7 mouse cellular contexts compared by ENCODE assay signal in genomic region chr1:165460360-165460800, GRCm38 (mm10). TPM values are rescaled to one million over a fixed set of nuclear protein-coding genes. Genes with fewer than 3 reads are reported as not detected.
DNase-seq lines count a peak whose midpoint lies in the region; ATAC-seq lines count a peak whose summit lies in the region.

TSS of gene Dcaf6 (minus strand) at chr1:165460475.
TSS of gene Mpc2 (plus strand) at chr1:165460637.

- DNase-seq in adrenal gland, postnatal 25 days, result peak; percentile 100
- peak; percentile 100 for DNase-seq in heart, adult 11 months
- peak; percentile 100 for DNase-seq in kidney, adult 18-20 months
- peak; percentile 100 for DNase-seq in limb, embryonic 11.5 days (ENCODE audit: low spot score)
- peak; percentile 99 for DNase-seq in midbrain, embryonic 14.5 days
- DNase-seq in spleen, adult 18-20 months, result peak; percentile 100

- H3K4me3 ChIP-seq in embryonic facial prominence, embryonic 12.5 days, result peak within 1 kb of the TSS; percentile 83
- peak within 1 kb of the TSS; percentile 91 for H3K4me3 ChIP-seq in limb, embryonic 11.5 days (ENCODE audit: low read depth, low read length)
- peak within 1 kb of the TSS; percentile 90 for H3K4me3 ChIP-seq in midbrain, embryonic 14.5 days (replicated peaks; ENCODE audit: low read depth, low read length)

- peaks cover 5% of the 10 kb centered on the region for H3K4me1 ChIP-seq in embryonic facial prominence, embryonic 12.5 days
- H3K4me1 ChIP-seq in limb, embryonic 11.5 days (ENCODE audit: control insufficient read depth, insufficient read depth, low read length), result no peaks in the 10 kb centered on the region; the same call in 1 of the 2 replicates
- peaks cover 11% of the 10 kb centered on the region; the same call in 1 of the 2 replicates for H3K4me1 ChIP-seq in midbrain, embryonic 14.5 days (ENCODE audit: control insufficient read depth, insufficient read depth, low read length)

- peak within 1 kb of the TSS; percentile 74 for H3K4me2 ChIP-seq in embryonic facial prominence, embryonic 12.5 days (replicated peaks)
- peak within 1 kb of the TSS; percentile 86 for H3K4me2 ChIP-seq in limb, embryonic 11.5 days (ENCODE audit: low read depth, severe bottlenecking)
- peak within 1 kb of the TSS; percentile 88 for H3K4me2 ChIP-seq in midbrain, embryonic 14.5 days (ENCODE audit: low read length)

- WGBS in embryonic facial prominence, embryonic 12.5 days, result under 1% methylated on average over 28 of the region's 37 CpGs
- WGBS in limb, embryonic 11.5 days, result 1% methylated on average over 33 of the region's 37 CpGs
- WGBS in midbrain, embryonic 14.5 days, result 1% methylated on average over 35 of the region's 37 CpGs

- peak within 1 kb of the TSS; percentile 93 for H3K27ac ChIP-seq in embryonic facial prominence, embryonic 12.5 days
- peak within 1 kb of the TSS; percentile 76 for H3K27ac ChIP-seq in limb, embryonic 11.5 days (replicated peaks; ENCODE audit: low read depth, low read length)
- H3K27ac ChIP-seq in midbrain, embryonic 14.5 days (replicated peaks; ENCODE audit: low read depth, low read length), result peak within 1 kb of the TSS; percentile 94

- no peaks in the 10 kb centered on the region for H3K27me3 ChIP-seq in embryonic facial prominence, embryonic 12.5 days
- H3K27me3 ChIP-seq in limb, embryonic 11.5 days (ENCODE audit: control insufficient read depth, insufficient read depth, low read length), result no peaks in the 10 kb centered on the region
- no peaks in the 10 kb centered on the region for H3K27me3 ChIP-seq in midbrain, embryonic 14.5 days (ENCODE audit: control insufficient read depth, insufficient read depth, low read length)

- H3K36me3 ChIP-seq in embryonic facial prominence, embryonic 12.5 days, result no peaks in the 10 kb centered on the region
- no peaks in the 10 kb centered on the region for H3K36me3 ChIP-seq in limb, embryonic 11.5 days (ENCODE audit: control insufficient read depth, insufficient read depth, low read length)
- no peaks in the 10 kb centered on the region for H3K36me3 ChIP-seq in midbrain, embryonic 14.5 days (ENCODE audit: control insufficient read depth, insufficient read depth, low read length)

- no peaks in the 10 kb centered on the region for H3K9me3 ChIP-seq in embryonic facial prominence, embryonic 12.5 days
- no peaks in the 10 kb centered on the region for H3K9me3 ChIP-seq in limb, embryonic 11.5 days (ENCODE audit: control insufficient read depth, low read length)
- no peaks in the 10 kb centered on the region for H3K9me3 ChIP-seq in midbrain, embryonic 14.5 days (ENCODE audit: control insufficient read depth, low read length)

- peak within 1 kb of the TSS; percentile 81 for H3K9ac ChIP-seq in embryonic facial prominence, embryonic 12.5 days
- peak within 1 kb of the TSS; percentile 74 for H3K9ac ChIP-seq in limb, embryonic 11.5 days (ENCODE audit: low read length)
- peak within 1 kb of the TSS; percentile 84 for H3K9ac ChIP-seq in midbrain, embryonic 14.5 days (replicated peaks; ENCODE audit: low read length)

- ATAC-seq in embryonic facial prominence, embryonic 12.5 days (ENCODE audit: insufficient number of reproducible peaks, insufficient read depth, low FRiP score, low TSS enrichment), result peak; percentile 94
- peak; percentile 92 for ATAC-seq in limb, embryonic 11.5 days (ENCODE audit: insufficient number of reproducible peaks, low FRiP score, low TSS enrichment, low read depth)
- ATAC-seq in midbrain, embryonic 14.5 days (ENCODE audit: low FRiP score, low TSS enrichment), result peak; percentile 94

RNA-seq across cellular contexts. Expression of gene Dcaf6, which starts in this region (rescaled TPM):
- total RNA-seq in adrenal gland, postnatal 25 days (2021), result 33.2 and 35.2 TPM in 2 replicates
- polyA plus RNA-seq in embryonic facial prominence, embryonic 12.5 days (2016; fragmentation: Nextera tagmentation; extraction: Ambion mirVana), result 10.9 and 13.2 TPM in 2 replicates
- 10.0 and 10.2 TPM in 2 replicates for polyA plus RNA-seq in limb, embryonic 11.5 days (2014; fragmentation: Nextera tagmentation; extraction: Ambion mirVana)
- polyA plus RNA-seq in midbrain, embryonic 14.5 days (2014; fragmentation: Nextera tagmentation; extraction: Ambion mirVana), result 14.9 and 18.5 TPM in 2 replicates

RNA-seq across cellular contexts. Expression of gene Mpc2, which starts in this region (rescaled TPM):
- 194 and 205 TPM in 2 replicates for total RNA-seq in adrenal gland, postnatal 25 days (2021)
- 130 and 137 TPM in 2 replicates for polyA plus RNA-seq in embryonic facial prominence, embryonic 12.5 days (2016; fragmentation: Nextera tagmentation; extraction: Ambion mirVana)
- polyA plus RNA-seq in limb, embryonic 11.5 days (2014; fragmentation: Nextera tagmentation; extraction: Ambion mirVana), result 97.7 and 98.4 TPM in 2 replicates
- polyA plus RNA-seq in midbrain, embryonic 14.5 days (2014; fragmentation: Nextera tagmentation; extraction: Ambion mirVana), result 208 and 224 TPM in 2 replicates

Comparison
In these comparisons a context has a peak if more than half of its experiments do, and no peak if none do; other contexts are left out.
1. Peak in every context shown above with its lines: DNase-seq, ATAC-seq, H3K4me3 ChIP-seq and H3K27ac ChIP-seq.